Mouse (Mus musculus): ENCODE data around the gene Vsx1. TPM values are rescaled to one million over a fixed set of nuclear protein-coding genes. Genes with fewer than 3 reads are reported as not detected.

Vsx1 gene
- polyA plus RNA-seq, 1 experiment = not detected

DNA sequence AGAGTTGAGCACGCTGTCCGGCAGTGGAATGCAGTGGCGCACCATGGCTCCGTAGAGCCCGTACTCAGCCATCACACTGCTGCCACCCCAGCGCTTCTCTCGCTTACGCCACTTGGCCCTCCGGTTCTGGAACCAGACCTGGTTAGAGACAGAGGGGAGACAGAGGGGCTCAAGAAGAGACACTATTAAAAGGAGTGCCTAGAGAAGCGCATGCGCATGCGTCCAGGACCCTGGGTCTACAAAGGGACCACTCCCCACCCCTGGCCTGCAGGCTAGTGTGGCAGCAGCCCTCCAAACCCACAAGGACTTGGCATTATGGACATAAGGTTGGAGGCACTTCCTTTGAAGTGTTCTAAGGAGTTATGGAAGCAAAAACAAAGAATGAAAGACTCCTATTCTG is 4.7 kb downstream of the Vsx1 start:
- TF ChIP-seq CTCF (IDR thresholded peaks at IDR 0.05; ENCODE audit: low read depth, low read length) (no peak), POLR2A (IDR thresholded peaks at IDR 0.05; ENCODE audit: borderline replicate concordance, low read depth, low read length) (no peak)
- H3K27ac ChIP-seq (ENCODE audit: insufficient read depth, low read depth, low read length) = no peak overlapping the region
- H3K4me3 ChIP-seq (ENCODE audit: insufficient read depth, low read length) = no peak overlapping the region
- H3K4me1 ChIP-seq (ENCODE audit: control insufficient read depth, insufficient read depth, low read length) = no peaks in the 10 kb centered on the region

DNA sequence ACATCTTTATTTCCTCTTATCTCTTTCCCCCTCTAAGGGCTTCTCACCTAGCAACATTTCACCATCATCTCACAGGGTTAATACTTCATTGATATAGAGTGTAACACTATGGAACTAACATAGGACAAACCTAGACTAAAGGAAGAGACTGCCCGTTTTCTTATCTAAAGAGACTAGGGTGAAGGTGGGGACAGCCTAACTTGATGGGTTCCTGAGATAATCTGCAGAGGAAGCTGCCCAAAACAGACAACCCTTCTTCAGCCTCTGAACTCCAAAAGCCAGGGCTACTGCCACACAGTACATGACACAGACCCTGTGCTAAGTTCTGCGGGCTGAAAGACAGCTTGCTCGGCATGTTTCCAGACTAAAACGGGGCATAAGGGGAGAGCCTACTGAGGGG is 7.6 kb downstream of the Vsx1 start:
- H3K4me3 ChIP-seq (ENCODE audit: insufficient read depth, low read length) = no peak overlapping the region
- TF ChIP-seq POLR2A (IDR thresholded peaks at IDR 0.05; ENCODE audit: borderline replicate concordance, low read depth, low read length) (no peak), CTCF (IDR thresholded peaks at IDR 0.05; ENCODE audit: low read depth, low read length) (no peak)
- H3K27ac ChIP-seq (ENCODE audit: insufficient read depth, low read depth, low read length) = no peak overlapping the region
- no peaks in the 10 kb centered on the region for H3K4me1 ChIP-seq (ENCODE audit: control insufficient read depth, insufficient read depth, low read length)

DNA sequence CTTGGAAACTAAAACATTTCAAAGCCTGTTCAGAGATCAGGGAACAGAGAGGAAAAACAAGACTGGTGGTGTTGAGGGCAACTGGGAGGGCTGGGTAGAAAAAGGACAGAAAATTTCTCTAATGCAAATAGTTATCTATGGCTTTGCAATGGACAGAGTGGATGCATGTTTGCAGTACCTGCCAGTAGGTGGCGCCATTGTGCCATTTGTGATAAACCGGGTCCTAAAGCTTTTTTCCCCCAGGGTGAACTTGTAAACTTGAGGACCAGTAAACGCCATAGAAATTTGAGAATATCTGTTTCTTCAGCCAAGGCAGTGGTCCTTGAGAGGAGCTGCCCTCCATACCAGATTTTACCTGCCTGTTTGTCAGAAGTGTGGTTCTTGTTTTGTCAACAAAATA is 10.8 kb downstream of the Vsx1 start:
- H3K27ac ChIP-seq (ENCODE audit: insufficient read depth, low read depth, low read length) = no peak overlapping the region
- TF ChIP-seq POLR2A (IDR thresholded peaks at IDR 0.05; ENCODE audit: borderline replicate concordance, low read depth, low read length) = no peak
- no peak for TF ChIP-seq CTCF (IDR thresholded peaks at IDR 0.05; ENCODE audit: low read depth, low read length)
- H3K4me3 ChIP-seq (ENCODE audit: insufficient read depth, low read length) = no peak overlapping the region
- H3K4me1 ChIP-seq (ENCODE audit: control insufficient read depth, insufficient read depth, low read length) = peaks cover 15% of the 10 kb centered on the region

DNA sequence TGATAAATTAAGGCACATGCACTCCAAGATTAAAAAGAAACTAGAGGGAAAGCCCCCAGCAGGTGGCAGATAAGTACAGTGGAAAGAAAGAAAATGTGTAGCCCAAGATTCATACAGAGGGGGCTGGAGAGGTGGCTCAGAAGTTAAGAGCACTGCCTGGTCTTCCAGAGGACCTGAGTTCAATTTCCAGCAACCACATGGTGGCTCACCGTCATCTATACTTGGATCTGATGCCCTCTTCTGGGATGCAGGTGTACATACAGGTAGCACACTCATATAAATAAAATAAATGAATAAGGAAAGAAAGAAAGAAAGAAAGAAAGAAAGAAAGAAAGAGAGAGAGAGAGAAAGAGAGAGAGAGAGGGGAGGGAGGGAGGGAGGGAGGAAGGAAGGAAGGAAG is 13.6 kb downstream of the Vsx1 start:
- H3K4me3 ChIP-seq (ENCODE audit: insufficient read depth, low read length) = no peak overlapping the region
- no peak overlapping the region for H3K27ac ChIP-seq (ENCODE audit: insufficient read depth, low read depth, low read length)
- H3K4me1 ChIP-seq (ENCODE audit: control insufficient read depth, insufficient read depth, low read length) = peaks cover 42% of the 10 kb centered on the region
- TF ChIP-seq POLR2A (IDR thresholded peaks at IDR 0.05; ENCODE audit: borderline replicate concordance, low read depth, low read length) (no peak), CTCF (IDR thresholded peaks at IDR 0.05; ENCODE audit: low read depth, low read length) (no peak)

DNA sequence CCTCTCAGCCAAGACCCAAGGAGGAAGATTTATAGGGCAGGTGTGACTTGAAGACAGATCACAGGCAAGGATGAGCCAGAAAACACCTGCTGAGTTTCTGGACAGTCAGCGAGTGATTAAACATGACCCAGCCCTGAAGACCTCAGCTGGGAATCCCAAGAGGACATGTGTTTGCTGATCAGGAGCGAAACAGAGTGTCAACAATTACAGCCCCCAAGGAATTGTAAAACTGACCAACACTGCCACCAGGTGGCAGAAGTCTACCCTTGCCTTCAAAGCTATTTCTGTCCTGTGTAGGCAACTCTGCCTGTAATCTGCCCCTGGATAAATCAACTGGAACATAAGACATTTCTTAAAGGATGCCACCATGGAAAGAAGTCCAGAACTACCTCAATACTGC is 14.3 kb downstream of the Vsx1 start:
- Histone ChIP-seq H3K27ac (ENCODE audit: insufficient read depth, low read depth, low read length) (peak overlapping the region; percentile 83), H3K4me1 (ENCODE audit: control insufficient read depth, insufficient read depth, low read length) (peaks cover 45% of the 10 kb centered on the region), H3K4me3 (ENCODE audit: insufficient read depth, low read length) (no peak overlapping the region)
- TF ChIP-seq CTCF (IDR thresholded peaks at IDR 0.05; ENCODE audit: low read depth, low read length) = peak; percentile 37
- TF ChIP-seq POLR2A (IDR thresholded peaks at IDR 0.05; ENCODE audit: borderline replicate concordance, low read depth, low read length) = no peak

DNA sequence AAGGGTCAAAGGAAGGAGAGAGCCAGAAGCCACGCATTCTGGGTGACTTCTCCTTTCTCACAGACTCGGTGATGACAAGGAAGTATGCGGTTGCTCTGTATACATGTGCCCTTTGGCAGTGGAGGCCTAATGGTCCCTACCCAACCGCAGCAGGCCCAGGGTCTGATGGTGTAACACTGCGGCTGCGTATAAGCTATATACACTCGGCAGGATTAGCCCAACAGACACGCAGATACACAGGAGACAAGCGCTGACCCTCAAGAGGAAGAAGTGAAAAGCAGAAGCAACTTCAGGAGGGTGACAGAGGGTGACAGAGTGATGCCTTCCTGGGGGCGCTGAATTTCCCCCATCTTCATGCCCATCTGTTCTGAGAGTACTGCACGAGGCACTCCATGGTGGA is 15.2 kb downstream of the Vsx1 start:
- no peak overlapping the region for H3K4me3 ChIP-seq (ENCODE audit: insufficient read depth, low read length)
- H3K27ac ChIP-seq (ENCODE audit: insufficient read depth, low read depth, low read length) = peak overlapping the region; percentile 83
- TF ChIP-seq CTCF (IDR thresholded peaks at IDR 0.05; ENCODE audit: low read depth, low read length) (no peak), POLR2A (IDR thresholded peaks at IDR 0.05; ENCODE audit: borderline replicate concordance, low read depth, low read length) (no peak)
- peaks cover 54% of the 10 kb centered on the region for H3K4me1 ChIP-seq (ENCODE audit: control insufficient read depth, insufficient read depth, low read length)

DNA sequence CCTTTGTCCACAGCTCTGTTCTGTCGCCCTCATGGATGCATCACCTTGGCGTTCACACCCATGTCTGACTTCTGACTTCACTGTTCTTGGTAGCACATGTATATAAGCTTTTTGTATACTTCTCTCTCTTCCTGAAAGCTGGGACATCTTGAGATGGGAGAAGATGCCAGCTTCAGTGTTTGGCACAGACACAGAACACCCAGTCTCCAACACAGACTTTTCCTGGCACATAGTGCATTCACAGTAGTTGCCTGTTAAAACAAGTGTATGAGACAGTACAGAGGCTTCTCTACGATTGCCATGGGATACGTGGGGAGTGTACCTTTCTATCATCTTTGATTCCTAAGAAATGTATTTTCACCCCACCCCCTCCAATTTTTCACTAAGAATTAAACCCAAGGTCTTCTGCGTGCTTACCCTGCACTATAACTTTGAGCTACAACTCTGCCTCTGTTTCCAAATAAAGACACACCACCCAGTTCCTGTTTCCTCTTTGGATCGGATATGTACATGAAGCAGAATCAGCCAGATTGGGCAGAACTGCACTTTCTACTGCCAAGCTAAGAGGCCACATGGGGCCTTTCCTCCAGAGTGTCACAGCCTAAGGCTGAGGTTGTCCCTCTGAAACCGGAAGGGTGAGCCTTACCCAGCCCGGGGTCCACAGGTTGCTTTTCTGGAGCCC is 17.4 kb downstream of the Vsx1 start:
- peaks cover 64% of the 10 kb centered on the region for H3K4me1 ChIP-seq (ENCODE audit: control insufficient read depth, insufficient read depth, low read length)

DNA sequence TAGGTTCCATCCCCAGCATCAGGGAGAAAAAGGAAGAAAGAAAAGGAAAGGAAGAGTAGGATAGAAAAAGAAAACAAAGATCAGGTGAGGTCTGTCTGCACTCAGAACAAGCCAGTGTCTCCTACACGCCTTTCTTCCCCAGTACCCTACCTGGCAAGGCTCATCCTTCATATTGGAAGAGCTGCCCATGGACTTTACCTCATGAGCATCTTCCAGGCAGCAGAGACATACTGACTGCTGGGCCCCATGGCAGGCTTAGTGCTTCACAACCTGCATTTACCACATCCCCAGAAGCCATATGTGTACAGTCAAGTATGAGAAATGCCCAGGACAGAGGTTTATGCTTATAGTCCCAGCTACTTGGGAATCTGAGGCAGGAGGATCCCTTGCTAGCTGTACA is 18.2 kb downstream of the Vsx1 start:
- TF ChIP-seq CTCF (IDR thresholded peaks at IDR 0.05; ENCODE audit: low read depth, low read length) = no peak
- H3K4me1 ChIP-seq (ENCODE audit: control insufficient read depth, insufficient read depth, low read length) = peaks cover 64% of the 10 kb centered on the region
- H3K27ac ChIP-seq (ENCODE audit: insufficient read depth, low read depth, low read length) = no peak overlapping the region
- no peak overlapping the region for H3K4me3 ChIP-seq (ENCODE audit: insufficient read depth, low read length)

More for the DNA sequence above, 17.4 kb downstream of the Vsx1 start:
- TF ChIP-seq POLR2A (IDR thresholded peaks at IDR 0.05; ENCODE audit: borderline replicate concordance, low read depth, low read length) = no peak
- no peak for TF ChIP-seq CTCF (IDR thresholded peaks at IDR 0.05; ENCODE audit: low read depth, low read length)
- Histone ChIP-seq H3K4me3 (ENCODE audit: insufficient read depth, low read length) (no peak overlapping the region), H3K27ac (ENCODE audit: insufficient read depth, low read depth, low read length) (peak overlapping the region; percentile 74)

DNA sequence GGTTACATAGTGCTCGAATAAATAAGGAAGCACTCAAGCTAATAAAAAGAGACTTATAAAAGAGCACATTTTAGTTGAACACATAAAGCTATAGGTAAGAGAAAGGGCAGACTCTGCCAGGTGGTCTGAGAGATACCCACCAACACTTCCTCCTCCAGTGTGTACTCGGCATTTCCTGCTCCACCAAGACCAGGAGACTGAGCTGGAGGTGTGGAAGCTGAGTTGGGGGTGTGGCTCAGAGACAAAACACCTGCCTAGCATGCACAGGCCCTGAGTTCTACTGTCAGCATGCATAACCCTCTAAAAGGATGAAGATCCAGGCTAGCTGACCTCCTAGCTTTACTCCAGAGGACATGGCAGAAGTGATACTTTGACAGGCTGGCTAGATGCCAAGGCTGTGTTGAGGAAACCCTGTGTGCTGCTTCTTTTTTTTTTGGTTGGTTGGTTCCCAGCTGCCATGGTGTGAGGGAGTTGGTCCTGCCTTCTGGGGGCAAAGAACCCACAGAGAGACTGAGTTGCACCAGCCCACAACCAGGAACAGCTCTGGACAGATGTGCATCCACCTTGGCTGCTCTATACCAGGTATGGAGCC is 19.6 kb downstream of the Vsx1 start:
- Histone ChIP-seq H3K4me1 (ENCODE audit: control insufficient read depth, insufficient read depth, low read length) (peaks cover 60% of the 10 kb centered on the region), H3K4me3 (ENCODE audit: insufficient read depth, low read length) (no peak overlapping the region), H3K27ac (ENCODE audit: insufficient read depth, low read depth, low read length) (no peak overlapping the region)
- no peak for TF ChIP-seq POLR2A (IDR thresholded peaks at IDR 0.05; ENCODE audit: borderline replicate concordance, low read depth, low read length)
- TF ChIP-seq CTCF (IDR thresholded peaks at IDR 0.05; ENCODE audit: low read depth, low read length) = no peak

DNA sequence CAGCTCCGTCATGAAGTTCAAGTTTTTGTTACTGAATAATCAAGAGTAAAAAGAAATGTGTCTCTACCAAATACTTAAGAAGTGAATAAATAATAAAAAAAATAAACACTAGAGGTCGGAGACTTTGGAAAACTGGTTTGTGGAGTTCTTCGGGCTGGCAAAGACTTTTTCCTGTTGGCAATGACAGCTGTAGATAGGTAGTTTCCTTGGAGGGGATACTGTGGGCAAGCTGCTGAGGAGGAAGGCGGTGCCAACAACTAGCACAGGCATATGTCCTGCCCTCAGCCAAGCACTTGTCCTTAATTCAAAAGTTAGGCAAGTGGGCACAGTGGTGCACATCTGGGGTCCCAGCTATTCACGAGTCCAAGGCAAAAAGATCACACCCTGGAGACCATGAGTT is 20.2 kb downstream of the Vsx1 start:
- no peak for TF ChIP-seq POLR2A (IDR thresholded peaks at IDR 0.05; ENCODE audit: borderline replicate concordance, low read depth, low read length)
- TF ChIP-seq CTCF (IDR thresholded peaks at IDR 0.05; ENCODE audit: low read depth, low read length) = no peak
- peaks cover 54% of the 10 kb centered on the region for H3K4me1 ChIP-seq (ENCODE audit: control insufficient read depth, insufficient read depth, low read length)
- no peak overlapping the region for H3K27ac ChIP-seq (ENCODE audit: insufficient read depth, low read depth, low read length)
- no peak overlapping the region for H3K4me3 ChIP-seq (ENCODE audit: insufficient read depth, low read length)

Data from bone marrow macrophage, adult 2 months (primary cell).